Mouse (Mus musculus) thymus, postnatal 25 days (tissue): ENCODE measurements around the gene Afg1l.

Experiments
- DNase-seq: peaks from one replicate; pipeline ENCODE4 v3.0.0; 2022

Gene Afg1l

DNA sequence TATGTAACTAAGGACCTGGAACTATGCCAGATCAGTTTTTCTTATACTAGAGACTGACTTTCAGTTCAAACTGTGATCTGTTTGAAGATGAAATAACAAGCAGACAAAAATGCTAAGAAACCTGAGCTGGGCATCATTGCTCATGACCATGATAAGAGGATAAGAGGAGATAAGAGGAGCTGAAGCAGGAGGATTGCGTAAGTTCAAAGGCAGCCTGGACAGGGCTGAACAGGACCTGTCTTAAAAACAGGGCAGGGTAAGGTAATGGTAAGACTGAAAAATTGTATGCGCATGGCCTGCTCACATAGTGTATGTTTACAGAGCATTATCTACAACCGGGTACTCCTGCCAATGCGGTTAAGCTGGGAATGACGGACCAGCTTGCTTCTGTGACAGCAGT lies 130.4 kb downstream of the Afg1l start:
- DNase-seq, result no peak

- no peak for DNase-seq
Observed at GRCm38 (mm10) chr10:42347127-42347526, 131.2 kb downstream of the Afg1l start.

DNA sequence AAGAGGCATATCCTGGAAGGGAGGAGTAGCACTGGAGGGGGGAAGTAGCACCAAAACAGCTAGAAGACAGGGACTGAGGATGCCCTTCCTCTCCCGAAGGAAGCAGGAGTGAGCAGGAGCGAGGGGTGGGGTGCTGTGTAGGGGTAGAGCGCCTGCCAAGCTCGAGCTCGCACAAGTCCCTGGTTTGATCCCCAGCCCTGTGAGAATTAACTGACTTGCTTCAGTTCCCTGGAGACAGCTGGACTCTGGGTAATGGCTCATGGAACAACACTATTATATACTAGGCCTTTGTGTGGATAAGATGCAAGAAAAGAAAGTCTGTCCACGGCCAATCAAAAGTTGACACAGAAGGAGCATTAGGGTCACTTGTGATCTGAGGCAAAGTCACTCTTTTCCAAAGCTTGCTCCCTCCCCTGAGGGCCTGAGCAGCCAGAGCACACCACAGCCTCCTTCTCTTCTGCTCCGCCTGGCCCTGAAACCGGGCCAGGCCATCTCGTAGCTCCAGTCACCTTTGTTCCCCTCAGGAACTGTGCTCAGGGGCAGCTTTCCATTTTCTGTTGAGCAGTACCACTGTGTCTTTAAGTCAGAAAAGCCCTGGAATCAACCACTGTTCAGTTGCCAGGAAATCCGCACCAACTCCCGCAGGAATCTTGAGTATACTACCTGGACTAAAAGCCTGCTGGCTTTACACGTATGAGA lies 132.0 kb downstream of the Afg1l start:
- DNase-seq, result no peak

GRCm38 (mm10) chr10:42342714-42343113 lies 135.7 kb downstream of the Afg1l start:
- no peak for DNase-seq

DNA sequence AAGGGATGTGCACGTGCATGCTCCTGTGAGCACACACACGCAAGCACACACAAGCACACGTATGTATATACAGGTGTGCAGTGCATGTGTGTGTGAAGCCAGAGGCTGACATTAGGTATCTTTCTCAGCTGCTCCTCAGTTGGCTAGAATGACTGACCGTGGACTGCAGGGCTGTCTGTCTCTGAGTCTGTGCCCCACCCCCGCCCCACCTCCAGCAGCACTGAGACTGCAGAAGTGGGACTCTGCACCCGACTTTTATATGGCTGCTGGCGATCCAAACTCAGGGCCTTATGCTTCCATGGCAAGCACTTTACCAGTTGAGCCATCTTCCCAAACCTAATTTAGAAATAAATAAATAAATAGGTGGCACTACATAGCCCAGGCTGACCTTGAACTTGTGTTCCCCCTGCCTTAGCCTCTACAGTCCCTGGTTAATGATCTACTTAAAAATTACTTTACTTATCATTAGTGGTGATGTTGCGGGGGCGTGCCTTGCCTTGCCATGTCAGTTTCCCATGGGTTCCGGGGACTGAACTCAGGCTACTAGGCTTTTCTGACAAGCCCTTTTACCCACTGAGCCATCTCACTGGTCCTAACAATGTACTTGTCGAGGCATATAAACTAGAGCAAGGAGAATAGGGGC lies 136.4 kb downstream of the Afg1l start:
- no peak for DNase-seq

DNA sequence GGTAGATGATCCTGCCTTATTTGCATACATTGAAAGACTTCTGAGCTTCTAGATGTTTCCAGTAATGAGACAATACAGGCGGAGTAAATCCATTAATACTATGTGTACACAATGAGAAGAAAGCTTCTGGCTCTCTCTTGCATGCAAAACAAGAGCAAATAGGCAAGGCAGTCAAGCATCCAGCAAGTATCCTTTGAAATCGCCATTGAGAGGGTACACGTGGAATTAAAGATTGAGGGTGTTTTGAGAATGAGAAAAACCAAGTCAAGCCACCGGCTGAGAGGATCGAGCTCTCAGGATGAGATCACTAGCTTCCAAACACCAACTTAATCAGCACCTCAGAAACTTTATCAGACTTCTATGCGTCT lies 138.0 kb downstream of the Afg1l start:
- DNase-seq, result no peak

DNA sequence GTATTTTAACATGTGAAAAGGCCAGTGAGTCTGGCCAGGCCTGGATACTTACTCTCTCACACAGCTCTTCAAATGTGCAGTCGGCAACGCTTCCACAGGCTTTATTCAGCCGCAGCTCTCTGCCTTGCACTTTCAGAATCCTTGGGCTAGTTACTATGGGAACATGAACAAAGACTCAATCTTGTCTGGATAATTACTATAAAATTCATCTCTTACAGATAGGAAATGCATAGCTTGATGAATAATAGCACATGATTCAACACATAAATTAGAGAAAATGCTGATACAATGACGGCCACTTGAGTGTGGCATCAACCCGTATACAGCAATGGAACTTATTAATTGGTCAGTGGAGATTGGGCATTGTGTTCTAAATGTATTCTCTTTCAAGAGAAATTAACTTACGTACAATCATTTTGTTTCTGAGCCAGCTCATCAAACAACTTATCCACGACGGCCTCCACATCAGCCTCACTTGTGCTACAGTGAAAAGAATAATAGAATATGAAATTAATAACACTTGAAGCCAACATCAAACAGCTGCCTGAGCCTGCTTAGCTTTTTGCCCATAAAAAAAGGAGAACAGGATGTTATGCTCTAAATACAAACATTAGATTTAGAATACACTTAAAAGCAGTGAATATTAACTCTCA lies 138.5 kb downstream of the Afg1l start:
- no peak for DNase-seq

- no peak for DNase-seq
Observed at GRCm38 (mm10) chr10:42338456-42338855, 139.9 kb downstream of the Afg1l start.

DNA sequence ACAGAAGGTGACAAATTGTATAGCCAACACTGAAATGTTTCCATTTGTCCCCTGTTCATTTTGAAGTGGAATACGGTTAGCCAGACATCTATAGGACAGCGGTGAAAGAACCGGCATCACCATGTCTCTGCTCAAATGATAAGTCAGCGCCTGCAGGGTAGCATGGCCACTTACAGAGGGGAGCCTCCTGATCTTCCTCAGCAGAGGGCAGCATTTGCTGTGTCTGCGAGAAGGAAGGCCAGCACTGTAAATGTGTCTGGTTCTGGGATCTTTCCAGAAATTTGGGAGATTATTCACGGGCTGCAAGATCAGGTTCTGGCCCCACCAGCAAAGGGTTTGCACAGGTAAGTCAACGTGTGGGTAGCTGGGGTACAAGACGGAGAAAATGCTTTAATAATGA lies 150.8 kb downstream of the Afg1l start:
- DNase-seq, result no peak

DNA sequence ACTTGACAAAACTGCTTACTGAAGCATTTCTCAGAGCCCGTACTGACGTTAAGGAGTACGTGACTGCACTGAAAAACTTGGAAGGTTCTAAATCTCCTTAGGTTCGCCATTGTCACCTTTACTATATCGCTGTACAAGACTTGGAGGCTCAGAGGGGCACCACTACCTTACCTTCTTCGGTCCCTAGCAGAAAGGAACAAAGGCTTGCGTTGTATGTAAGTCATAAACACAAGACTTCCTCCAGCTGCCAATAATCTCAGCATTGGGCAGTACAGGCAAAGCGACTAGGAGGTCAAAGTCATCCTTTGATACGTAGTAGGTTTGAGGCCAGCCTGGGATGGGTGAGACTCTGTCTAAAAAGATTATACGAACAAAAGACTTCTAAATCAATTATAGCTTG lies 153.1 kb downstream of the Afg1l start:
- DNase-seq, result no peak

DNA sequence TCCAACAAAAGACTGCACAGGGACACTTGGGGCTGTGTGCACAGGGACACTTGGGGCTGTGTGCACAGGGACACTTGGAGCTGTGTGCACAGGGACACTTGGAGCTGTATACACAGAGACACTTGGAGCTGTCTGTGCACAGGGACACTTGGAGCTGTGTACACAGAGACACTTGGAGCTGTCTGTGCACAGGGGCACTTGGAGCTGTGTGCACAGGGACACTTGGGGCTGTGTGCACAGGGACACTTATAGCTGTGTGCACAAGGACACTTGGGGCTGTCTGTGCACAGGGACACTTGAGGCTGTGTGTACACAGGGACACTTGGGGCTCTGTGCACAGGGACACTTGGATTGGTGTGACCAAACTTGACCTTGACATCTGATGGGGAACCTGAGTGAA lies 154.4 kb downstream of the Afg1l start:
- no peak for DNase-seq

GRCm38 (mm10) chr10:42313222-42313786 lies 165.1 kb downstream of the Afg1l start:
- DNase-seq, result no peak

- DNase-seq, result no peak
Observed at GRCm38 (mm10) chr10:42312557-42312956, 165.8 kb downstream of the Afg1l start.

GRCm38 (mm10) chr10:42308687-42308987 lies 169.7 kb downstream of the Afg1l start:
- DNase-seq, result no peak

DNA sequence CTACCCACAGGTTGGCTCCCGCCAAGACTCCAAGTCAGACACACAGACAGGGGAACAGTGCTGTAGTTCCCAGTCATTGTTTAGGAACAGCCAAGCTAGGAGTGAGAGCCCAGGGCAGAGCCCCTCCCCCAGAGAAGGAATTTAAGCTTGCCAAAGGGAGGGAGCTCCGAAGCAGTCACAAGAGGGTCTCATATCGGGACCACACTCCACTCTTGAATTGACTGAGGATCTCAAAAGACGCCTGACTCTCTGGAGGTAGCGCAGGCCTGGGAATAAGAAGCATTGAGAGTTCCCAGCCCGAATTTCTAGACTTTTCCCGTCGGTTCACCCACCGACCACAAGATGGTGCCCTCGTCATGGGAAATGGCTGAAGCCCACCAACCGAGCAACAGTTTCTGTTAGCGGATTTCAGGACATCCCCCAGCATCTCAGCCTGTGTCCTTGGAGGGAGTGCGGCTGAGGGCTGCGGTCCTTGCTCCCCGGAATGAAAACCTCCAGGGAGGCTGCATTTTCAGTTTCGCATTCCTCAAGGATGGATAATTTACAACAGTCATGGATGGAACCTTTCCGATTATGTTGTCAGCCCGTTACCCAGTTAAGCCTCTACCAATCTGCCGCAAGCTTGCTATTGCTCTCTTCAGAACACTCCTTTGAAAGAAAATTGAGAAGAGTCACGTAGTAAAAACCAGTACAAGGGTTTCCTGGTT lies 170.2 kb downstream of the Afg1l start:
- peak; percentile 76 for DNase-seq

DNA sequence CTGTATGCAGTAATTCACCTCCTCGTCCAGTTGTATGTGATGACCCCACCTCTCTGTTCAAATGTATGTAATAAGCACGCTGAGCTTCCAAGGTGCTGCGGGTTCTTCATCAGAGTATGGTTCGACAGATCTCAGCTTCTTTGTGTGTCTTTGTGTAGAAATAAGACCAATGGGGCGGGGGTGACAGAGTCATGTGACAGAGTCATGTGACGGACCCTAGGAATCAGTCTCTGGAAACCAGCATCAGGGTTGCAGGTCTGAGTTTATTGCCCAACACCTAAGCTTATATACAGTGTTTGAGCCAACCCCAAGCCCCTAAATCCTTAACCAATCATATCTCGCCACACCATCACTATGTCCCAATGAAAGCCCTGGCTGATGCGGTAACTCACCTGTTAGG lies 171.9 kb downstream of the Afg1l start:
- no peak for DNase-seq

GRCm38 (mm10) chr10:42300805-42301204 lies 177.6 kb downstream of the Afg1l start:
- no peak for DNase-seq

- peak; percentile 25 for DNase-seq
Observed at GRCm38 (mm10) chr10:42299967-42300366, 178.4 kb downstream of the Afg1l start.

GRCm38 (mm10) chr10:42299426-42299825 lies 178.9 kb downstream of the Afg1l start:
- DNase-seq, result no peak

- no peak for DNase-seq
Observed at GRCm38 (mm10) chr10:42297954-42298353, 180.4 kb downstream of the Afg1l start.

DNA sequence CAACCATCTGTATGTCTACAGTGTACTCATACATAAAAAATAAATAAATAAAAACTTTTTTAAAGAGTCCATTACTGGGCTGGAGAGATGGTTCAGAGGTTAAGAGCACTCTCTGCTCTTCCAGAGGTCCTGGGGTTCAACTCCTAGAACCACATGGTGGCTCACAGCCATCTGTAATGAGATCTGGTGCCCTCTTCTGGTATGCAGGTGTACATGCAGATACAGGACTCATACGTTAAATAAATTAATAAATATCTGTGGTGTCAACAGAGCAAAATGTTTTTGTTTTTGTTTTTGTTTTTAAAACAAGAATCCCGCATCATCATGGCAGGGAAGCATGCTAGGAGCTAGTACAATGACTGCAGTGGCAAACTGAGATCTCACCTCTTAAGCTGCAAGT lies 181.3 kb downstream of the Afg1l start:
- DNase-seq, result no peak

DNA sequence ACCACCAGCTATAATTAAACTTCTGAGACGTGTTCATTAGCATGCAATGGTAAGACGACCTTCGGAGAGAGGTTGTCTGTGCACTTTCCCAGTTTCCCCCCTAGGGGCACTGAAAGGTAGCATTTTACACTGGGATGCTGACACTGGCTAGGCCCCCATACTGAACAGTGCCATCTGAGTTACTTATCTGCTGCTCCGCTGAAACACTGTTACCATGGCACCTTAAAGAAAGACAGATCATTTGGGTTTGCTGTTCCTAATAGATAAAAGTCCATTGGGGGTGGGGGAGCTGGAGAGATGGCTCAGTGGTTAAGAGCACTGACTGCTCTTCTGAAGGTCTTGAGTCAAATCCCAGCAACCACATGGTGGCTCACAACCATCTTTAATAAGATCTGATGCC lies 181.8 kb downstream of the Afg1l start:
- no peak for DNase-seq

- DNase-seq, result no peak
Observed at GRCm38 (mm10) chr10:42295028-42295427, 183.3 kb downstream of the Afg1l start.

GRCm38 (mm10) chr10:42294392-42294791 lies 184.0 kb downstream of the Afg1l start:
- no peak for DNase-seq
